Mouse (Mus musculus): ENCODE results near the gene Reps2. TPM values are rescaled to one million over a fixed set of nuclear protein-coding genes. Genes with fewer than 3 reads are reported as not detected.

Gene Reps2
- polyA plus RNA-seq, 1 experiment from 2014 or later = 1.4 TPM

GRCm38 (mm10) chrX:162380730-162381129, 262.7 kb downstream of the Reps2 start:
- Histone ChIP-seq H3K4me2 (replicated peaks) (no peak overlapping the region), H3K4me3 (no peak overlapping the region), H3K36me3 (no peaks in the 10 kb centered on the region), H3K27me3 (replicated peaks) (no peaks in the 10 kb centered on the region), H3K9ac (no peak overlapping the region), H3K4me1 (no peaks in the 10 kb centered on the region), H3K9me3 (no peaks in the 10 kb centered on the region), H3K27ac (no peak overlapping the region)
- ATAC-seq (ENCODE audit: low FRiP score, low read depth) = no peak
- WGBS = 88% methylated on average over 1 of the region's 1 CpGs

GRCm38 (mm10) chrX:162363206-162363605, 280.2 kb downstream of the Reps2 start:
- Histone ChIP-seq H3K9me3 (no peaks in the 10 kb centered on the region), H3K27ac (no peak overlapping the region), H3K4me1 (no peaks in the 10 kb centered on the region), H3K27me3 (replicated peaks) (no peaks in the 10 kb centered on the region; the same call in 1 of the 2 replicates), H3K4me2 (replicated peaks) (no peak overlapping the region), H3K9ac (no peak overlapping the region), H3K4me3 (no peak overlapping the region), H3K36me3 (no peaks in the 10 kb centered on the region)
- 72% methylated on average over 2 of the region's 2 CpGs for WGBS
- no peak for ATAC-seq (ENCODE audit: low FRiP score, low read depth)

Other genes with a start within 250 kb of the Reps2 start
- gene Rbbp7, start 116.8 kb upstream of the Reps2 start, polyA plus RNA-seq (2016; fragmentation: Nextera tagmentation; extraction: Ambion mirVana) = 240 and 247 TPM in 2 replicates
- 15.1 and 17.5 TPM in 2 replicates for gene Txlng, start 185.8 kb upstream of the Reps2 start, polyA plus RNA-seq (2016; fragmentation: Nextera tagmentation; extraction: Ambion mirVana)
- gene Syap1, start 244.8 kb upstream of the Reps2 start, polyA plus RNA-seq (2016; fragmentation: Nextera tagmentation; extraction: Ambion mirVana) = 36.8 and 38.4 TPM in 2 replicates

Data from neural tube, embryonic 12.5 days (tissue).